Mouse (Mus musculus) hindbrain, postnatal 0 days (tissue): ENCODE results near the gene Ccrl2. TPM values are rescaled to one million over a fixed set of nuclear protein-coding genes. Genes with fewer than 3 reads are reported as not detected.
A peak's percentile ranks its signal among the peaks of the same experiment; 100 is the strongest.

Experiments used
- ATAC-seq: fragments of 200-750 bp; cut with Nextera tagmentation; 2 replicates; pipeline ENCODE4 v1.8.0; 2017; ENCODE audit warnings: mild to moderate bottlenecking, moderate TSS enrichment, moderate library complexity
- DNase-seq: peaks from one replicate; pipeline ENCODE4 v3.0.0-alpha.2; 2015; ENCODE audit warnings: low spot score
- H3K27ac ChIP-seq: fragments of 300-500 bp; sonication (generic); 2 replicates; pipeline ENCODE4 v1.5.1; 2014; ENCODE audit warnings: mild to moderate bottlenecking
- H3K27me3 ChIP-seq: fragments of 300-500 bp; sonication (generic); 2 replicates; pipeline ENCODE4 v1.6.1; 2014; ENCODE audit warnings: low read length, mixed read lengths; ENCODE audit not compliant: insufficient read depth
- H3K36me3 ChIP-seq: fragments of 300-500 bp; sonication (generic); 2 replicates; pipeline ENCODE4 v1.6.1; 2014; ENCODE audit warnings: low read length, mixed read lengths; ENCODE audit not compliant: insufficient read depth
- H3K4me1 ChIP-seq: fragments of 300-500 bp; sonication (generic); 2 replicates; pipeline ENCODE4 v1.6.1; 2014; ENCODE audit warnings: antibody characterized with exemption, low read length, mixed read lengths; ENCODE audit not compliant: insufficient read depth
- H3K4me2 ChIP-seq: fragments of 300-500 bp; sonication (generic); 2 replicates; pipeline ENCODE4 v1.6.1; 2014; ENCODE audit warnings: low read depth, mild to moderate bottlenecking, low read length, moderate library complexity, mixed read lengths
- H3K4me3 ChIP-seq: fragments of 300-500 bp; sonication (generic); 2 replicates; pipeline ENCODE4 v1.5.1; 2014; ENCODE audit warnings: low read length
- H3K9ac ChIP-seq: fragments of 300-500 bp; sonication (generic); replicated peaks from 2 replicates; pipeline ENCODE4 v1.6.1; 2014; ENCODE audit warnings: mild to moderate bottlenecking, low read length, moderate library complexity, mixed read lengths
- H3K9me3 ChIP-seq: fragments of 300-500 bp; sonication (generic); 2 replicates; pipeline ENCODE4 v1.6.1; 2016; ENCODE audit warnings: low read length, mixed read lengths
- CTCF ChIP-seq: IDR thresholded peaks from 2 replicates; pipeline ENCODE4 v1.5.1; 2016; ENCODE audit warnings: antibody characterized with exemption, control low read depth, low read depth
- WGBS: fragments of 180-500 bp; shearing (Covaris S2); extraction: QIAGEN DNeasy Blood & Tissue Kit; methylation state at CpG from one replicate; pipeline ENCODE4 v1.1.7; 2014; 5-methylcytosine and 5-hydroxymethylcytosine counted together
- polyA plus RNA-seq: library from polyadenylated mRNA; unstranded; fragments of >200 nt; fragmentation: Nextera tagmentation; extraction: Ambion mirVana; gene quantifications from 2 replicates; pipeline ENCODE4 v1.2.1, GENCODE M21; 2015
- total RNA-seq: library from RNA; depleted of rRNA; stranded (reverse); fragments of >200 nt; gene quantifications from 2 replicates; pipeline ENCODE4 v1.2.3, GENCODE M21; 2014

Gene Ccrl2
- total and polyA plus RNA-seq, 2 experiments from 2014 or later = 0.91 to 1.5 TPM

- H3K27me3 ChIP-seq = no peaks in the 10 kb centered on the region
- WGBS = 73% methylated on average over 4 of the region's 4 CpGs
- H3K9me3 ChIP-seq = no peaks in the 10 kb centered on the region
- ATAC-seq (no peak), DNase-seq (no peak)
- H3K4me2 ChIP-seq = no peak overlapping the region
- no peaks in the 10 kb centered on the region for H3K36me3 ChIP-seq
- H3K9ac ChIP-seq = no peak overlapping the region
- 0 out of 2 replicates have a peak, but pooled peaks cover 3% of the 10 kb centered on the region for H3K4me1 ChIP-seq
- no peak for TF ChIP-seq CTCF
- no peak overlapping the region for H3K4me3 ChIP-seq
- H3K27ac ChIP-seq = no peak overlapping the region
Observed at GRCm38 (mm10) chr9:111085329-111085728, 28.0 kb upstream of the Ccrl2 start.

DNA sequence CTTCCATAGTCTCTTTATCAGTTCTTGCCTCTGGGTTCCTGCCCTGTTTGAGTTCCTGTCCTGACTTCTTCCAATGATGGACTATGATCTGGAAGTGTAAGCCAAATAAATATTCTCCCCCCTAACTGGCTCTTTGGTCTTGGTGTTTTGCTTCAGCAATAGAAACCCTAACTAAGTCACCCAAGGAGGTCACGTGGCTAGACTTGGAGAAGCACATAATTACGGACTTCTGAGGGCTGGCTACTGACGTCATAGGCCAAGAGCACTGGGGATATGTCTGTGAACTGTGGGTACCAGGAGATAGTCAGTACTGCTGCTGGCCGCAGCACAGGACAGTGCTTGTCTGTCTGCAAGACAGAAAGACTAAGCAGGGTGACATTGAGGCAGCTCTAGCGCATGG, 24.4 kb upstream of the Ccrl2 start:
- no peaks in the 10 kb centered on the region for H3K9me3 ChIP-seq
- no peak for TF ChIP-seq CTCF
- ATAC-seq (no peak), DNase-seq (no peak)
- H3K27ac ChIP-seq = no peak overlapping the region
- no peaks in the 10 kb centered on the region for H3K4me1 ChIP-seq
- no peaks in the 10 kb centered on the region for H3K27me3 ChIP-seq
- H3K9ac ChIP-seq = no peak overlapping the region
- no peak overlapping the region for H3K4me3 ChIP-seq
- no peak overlapping the region for H3K4me2 ChIP-seq
- H3K36me3 ChIP-seq = no peaks in the 10 kb centered on the region
- 86% methylated on average over 5 of the region's 5 CpGs for WGBS

DNA sequence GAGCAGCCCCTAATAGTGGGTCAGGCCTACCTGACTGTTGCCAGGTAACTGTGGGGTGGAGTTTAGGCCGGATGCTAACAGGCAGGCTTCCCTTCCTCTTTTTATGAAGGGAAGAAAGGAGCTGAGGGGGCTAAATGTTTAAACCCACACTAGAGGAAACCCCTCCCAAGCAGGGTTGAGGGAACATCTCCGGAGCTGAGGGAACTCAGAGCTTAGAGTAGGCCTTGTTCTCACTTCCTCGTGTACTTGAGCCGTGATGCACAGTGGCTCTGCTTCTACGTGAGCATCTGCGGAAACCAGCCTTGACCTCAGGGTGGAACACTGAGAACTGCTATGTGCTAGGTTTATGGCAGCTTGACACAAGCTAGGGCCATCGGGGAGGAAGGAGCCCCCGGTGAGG, 23.5 kb upstream of the Ccrl2 start:
- Histone ChIP-seq H3K27me3 (no peaks in the 10 kb centered on the region), H3K4me2 (no peak overlapping the region), H3K27ac (no peak overlapping the region), H3K36me3 (no peaks in the 10 kb centered on the region), H3K9me3 (no peaks in the 10 kb centered on the region), H3K9ac (no peak overlapping the region), H3K4me3 (no peak overlapping the region), H3K4me1 (no peaks in the 10 kb centered on the region)
- ATAC-seq = no peak
- WGBS = 94% methylated on average over 8 of the region's 8 CpGs
- no peak for TF ChIP-seq CTCF
- no peak for DNase-seq

DNA sequence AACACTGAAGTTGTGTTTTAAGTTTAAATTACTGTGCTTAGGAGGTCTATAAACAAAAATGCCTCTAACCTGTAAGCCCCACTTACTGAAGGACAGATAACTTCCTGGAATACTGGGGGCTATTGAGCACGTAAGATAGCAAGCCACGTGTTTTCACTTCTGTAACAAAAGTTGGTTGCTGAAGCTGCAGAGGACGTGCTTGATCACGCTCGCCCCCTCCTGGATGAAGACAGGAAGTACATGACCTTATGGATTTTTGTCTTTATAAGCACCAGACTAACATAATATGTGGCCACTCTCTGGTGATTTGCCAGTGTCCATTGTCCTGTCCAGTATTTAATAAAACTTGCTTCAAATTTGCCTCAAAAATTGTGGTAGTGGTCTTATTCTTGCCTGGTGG, 20.4 kb upstream of the Ccrl2 start:
- no peaks in the 10 kb centered on the region for H3K27me3 ChIP-seq
- peak; percentile 59 for TF ChIP-seq CTCF
- 60% methylated on average over 5 of the region's 5 CpGs for WGBS
- H3K27ac ChIP-seq = no peak overlapping the region
- ATAC-seq = no peak
- no peak overlapping the region for H3K4me3 ChIP-seq
- no peak overlapping the region for H3K4me2 ChIP-seq
- peak; percentile 31 for DNase-seq
- H3K9ac ChIP-seq = no peak overlapping the region
- H3K36me3 ChIP-seq = no peaks in the 10 kb centered on the region
- H3K9me3 ChIP-seq = peaks cover 6% of the 10 kb centered on the region
- H3K4me1 ChIP-seq = no peaks in the 10 kb centered on the region

GRCm38 (mm10) chr9:111072971-111073370, 15.7 kb upstream of the Ccrl2 start:
- Histone ChIP-seq H3K4me1 (no peaks in the 10 kb centered on the region), H3K9me3 (peaks cover 6% of the 10 kb centered on the region), H3K27ac (no peak overlapping the region), H3K27me3 (no peaks in the 10 kb centered on the region), H3K4me2 (no peak overlapping the region), H3K4me3 (no peak overlapping the region), H3K36me3 (no peaks in the 10 kb centered on the region), H3K9ac (no peak overlapping the region)
- 75% methylated on average over 4 of the region's 4 CpGs for WGBS
- TF ChIP-seq CTCF = no peak
- ATAC-seq (no peak), DNase-seq (no peak)

DNA sequence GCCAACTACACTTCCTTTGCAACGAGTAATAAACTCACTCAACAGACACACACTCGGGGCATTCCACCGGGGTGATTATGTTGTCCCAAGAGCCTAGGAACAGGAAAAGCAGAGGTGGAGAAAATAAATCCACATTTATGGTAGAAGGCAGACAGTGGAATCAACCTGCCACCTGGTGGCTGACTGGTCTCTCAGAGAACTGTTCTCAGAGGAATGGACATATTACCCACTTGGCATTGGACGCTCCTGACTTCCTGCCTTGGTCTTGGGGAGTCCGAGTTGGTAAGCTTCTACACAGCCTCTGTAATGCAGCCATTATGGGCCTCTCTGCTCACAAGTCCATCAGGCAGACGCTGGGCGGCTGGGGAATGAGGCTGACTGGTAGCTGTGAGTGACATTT, 14.9 kb upstream of the Ccrl2 start:
- Histone ChIP-seq H3K9me3 (peaks cover 6% of the 10 kb centered on the region), H3K27ac (no peak overlapping the region), H3K27me3 (no peaks in the 10 kb centered on the region), H3K4me2 (no peak overlapping the region), H3K36me3 (no peaks in the 10 kb centered on the region), H3K4me1 (no peaks in the 10 kb centered on the region), H3K9ac (no peak overlapping the region), H3K4me3 (no peak overlapping the region)
- 43% methylated on average over 7 of the region's 7 CpGs for WGBS
- TF ChIP-seq CTCF = peak; percentile 76
- ATAC-seq (no peak), DNase-seq (peak; percentile 60)

DNA sequence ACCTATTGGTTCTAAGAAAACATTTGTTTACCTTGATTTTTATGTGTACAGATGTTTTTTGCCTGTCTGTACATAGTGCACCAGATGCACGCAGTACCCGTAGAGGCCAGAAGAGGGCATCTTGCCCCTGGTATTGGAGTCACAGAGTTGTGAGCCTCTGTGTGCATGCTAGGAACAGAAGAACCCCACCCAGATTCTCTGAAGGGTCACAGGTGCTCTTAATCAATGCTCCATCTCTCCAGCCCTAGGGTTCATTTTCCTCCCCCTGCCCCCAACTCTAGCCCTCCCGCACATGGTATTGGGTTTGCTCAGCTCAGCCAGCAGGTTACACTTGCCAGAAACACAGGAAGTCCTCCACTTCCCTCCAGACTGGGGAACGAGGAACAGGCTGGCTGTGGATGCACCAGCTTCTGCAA, 13.2 kb upstream of the Ccrl2 start:
- Histone ChIP-seq H3K9me3 (peaks cover 6% of the 10 kb centered on the region), H3K4me3 (no peak overlapping the region), H3K4me1 (no peaks in the 10 kb centered on the region), H3K27me3 (no peaks in the 10 kb centered on the region), H3K4me2 (no peak overlapping the region), H3K9ac (no peak overlapping the region), H3K36me3 (no peaks in the 10 kb centered on the region), H3K27ac (no peak overlapping the region)
- no peak for ATAC-seq
- WGBS = 38% methylated on average over 4 of the region's 4 CpGs
- DNase-seq = peak; percentile 35
- TF ChIP-seq CTCF = peak; percentile 67
